Mouse (Mus musculus): ENCODE measurements around the gene Uxs1. TPM values are rescaled to one million over a fixed set of nuclear protein-coding genes. Genes with fewer than 3 reads are reported as not detected.

Uxs1 gene
- polyA plus RNA-seq, 1 experiment from 2014 or later: 18.5 TPM

DNA sequence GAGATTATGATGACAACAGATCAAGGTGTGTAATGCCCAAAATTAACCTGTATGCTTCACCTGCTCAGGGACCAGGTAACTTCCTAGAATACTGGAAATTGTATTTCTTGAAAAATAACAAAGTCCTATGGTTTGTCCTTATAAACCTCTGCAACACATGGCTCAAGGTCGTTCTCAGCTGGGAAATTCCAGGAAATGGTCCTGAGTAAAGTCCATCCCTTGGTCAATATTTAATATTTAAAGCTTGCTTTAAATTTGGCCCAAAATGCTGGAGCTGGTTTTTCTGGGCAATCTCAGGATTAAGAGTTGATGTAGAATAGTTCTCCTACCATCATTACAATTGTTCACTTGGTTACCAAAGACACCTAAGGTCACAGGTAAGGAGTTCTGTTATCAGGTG lies 30.1 kb upstream of the Uxs1 start:
- WGBS: 71% methylated on average over 1 of the region's 1 CpGs
- Histone ChIP-seq H3K4me2 (replicated peaks; ENCODE audit: low read depth, low read length) (no peak overlapping the region), H3K27ac (ENCODE audit: low read length) (no peak overlapping the region), H3K9me3 (ENCODE audit: low read length) (no peaks in the 10 kb centered on the region), H3K27me3 (replicated peaks; ENCODE audit: insufficient read depth, low read length) (no peaks in the 10 kb centered on the region), H3K9ac (replicated peaks; ENCODE audit: low read depth) (no peak overlapping the region), H3K4me1 (ENCODE audit: insufficient read depth, low read depth, low read length) (no peaks in the 10 kb centered on the region), H3K36me3 (ENCODE audit: insufficient read depth, low read length) (no peaks in the 10 kb centered on the region), H3K4me3 (ENCODE audit: low read depth, low read length) (no peak overlapping the region)
- no peak for ATAC-seq
- no peak for DNase-seq (ENCODE audit: low spot score)
- TF ChIP-seq EP300 (IDR thresholded peaks at IDR 0.05): no peak
- no peak for TF ChIP-seq CTCF (IDR thresholded peaks at IDR 0.05)

DNA sequence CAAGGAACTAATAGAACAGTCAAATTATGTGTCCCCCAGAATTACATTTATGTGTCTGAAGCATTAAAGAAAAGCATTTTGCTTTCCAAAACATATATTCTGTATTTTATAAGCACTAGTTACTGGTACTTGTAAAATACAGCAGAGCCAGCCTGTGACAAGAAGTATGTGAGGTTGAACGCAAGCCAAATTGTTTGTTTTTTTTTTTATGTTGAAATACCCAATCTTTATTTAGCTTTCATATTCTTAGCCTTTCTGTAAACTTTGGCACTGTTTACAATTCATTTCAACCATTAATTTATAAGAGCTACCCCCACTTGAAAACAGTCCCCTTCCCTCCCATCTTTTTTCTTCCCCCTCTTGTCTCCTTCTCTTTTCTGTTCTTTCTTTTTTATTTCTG lies 28.0 kb upstream of the Uxs1 start:
- TF ChIP-seq CTCF (IDR thresholded peaks at IDR 0.05): no peak
- TF ChIP-seq EP300 (IDR thresholded peaks at IDR 0.05): no peak
- DNase-seq (ENCODE audit: low spot score): peak; percentile 57

DNA sequence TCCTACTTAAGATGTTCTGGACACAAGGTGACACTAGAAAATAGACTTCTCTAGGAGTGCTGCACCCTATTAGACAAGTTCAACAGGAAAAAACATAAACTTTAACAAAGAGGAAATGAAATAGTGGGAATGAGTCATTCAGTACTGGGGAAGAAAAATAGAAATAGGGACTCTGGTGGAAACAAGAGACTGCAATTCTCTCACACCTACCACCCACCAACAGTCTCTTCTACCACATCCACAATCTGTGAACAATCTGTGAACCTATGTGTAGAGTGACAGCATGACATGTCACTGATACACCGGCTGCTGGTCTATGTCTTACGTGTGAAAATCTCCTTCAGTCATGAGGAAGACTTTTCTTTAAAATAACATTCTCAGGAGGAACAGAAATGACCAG lies 15.8 kb upstream of the Uxs1 start:
- Histone ChIP-seq H3K4me2 (replicated peaks; ENCODE audit: low read depth, low read length) (no peak overlapping the region), H3K9ac (replicated peaks; ENCODE audit: low read depth) (no peak overlapping the region), H3K27me3 (replicated peaks; ENCODE audit: insufficient read depth, low read length) (no peaks in the 10 kb centered on the region), H3K4me1 (ENCODE audit: insufficient read depth, low read depth, low read length) (no peaks in the 10 kb centered on the region), H3K4me3 (ENCODE audit: low read depth, low read length) (no peak overlapping the region), H3K36me3 (ENCODE audit: insufficient read depth, low read length) (no peaks in the 10 kb centered on the region), H3K27ac (ENCODE audit: low read length) (no peak overlapping the region), H3K9me3 (ENCODE audit: low read length) (no peaks in the 10 kb centered on the region)
- TF ChIP-seq CTCF (IDR thresholded peaks at IDR 0.05) (no peak), EP300 (IDR thresholded peaks at IDR 0.05) (no peak)
- ATAC-seq (no peak), DNase-seq (ENCODE audit: low spot score) (no peak)
- 81% methylated on average over 2 of the region's 2 CpGs for WGBS

More for the DNA sequence above, 28.0 kb upstream of the Uxs1 start:
- 19% methylated on average over 1 of the region's 1 CpGs for WGBS
- no peak overlapping the region for H3K27ac ChIP-seq (ENCODE audit: low read length)
- H3K36me3 ChIP-seq (ENCODE audit: insufficient read depth, low read length): no peaks in the 10 kb centered on the region
- no peak overlapping the region for H3K4me2 ChIP-seq (replicated peaks; ENCODE audit: low read depth, low read length)
- H3K4me1 ChIP-seq (ENCODE audit: insufficient read depth, low read depth, low read length): no peaks in the 10 kb centered on the region
- H3K4me3 ChIP-seq (ENCODE audit: low read depth, low read length): no peak overlapping the region
- no peaks in the 10 kb centered on the region for H3K9me3 ChIP-seq (ENCODE audit: low read length)
- H3K27me3 ChIP-seq (replicated peaks; ENCODE audit: insufficient read depth, low read length): no peaks in the 10 kb centered on the region
- H3K9ac ChIP-seq (replicated peaks; ENCODE audit: low read depth): no peak overlapping the region
- ATAC-seq: no peak

DNA sequence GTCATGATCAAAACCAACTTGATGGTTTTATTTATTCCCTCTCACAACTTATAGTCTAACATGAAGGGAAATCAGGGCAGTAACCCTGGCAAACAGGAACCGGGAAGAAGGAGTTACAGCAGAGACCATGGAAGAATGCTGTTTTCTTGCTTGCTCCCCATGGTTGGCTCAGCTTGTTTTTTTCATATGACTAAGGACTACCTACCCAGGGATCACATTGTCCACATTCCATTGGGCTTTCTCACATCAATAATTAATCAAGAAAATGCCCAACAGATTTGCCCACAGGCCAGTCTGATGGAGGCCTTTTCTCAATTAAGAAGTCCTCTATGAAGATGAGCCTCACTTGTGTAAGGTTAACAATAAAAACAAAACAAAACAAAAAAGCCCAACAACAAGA lies 9.6 kb upstream of the Uxs1 start:
- no peaks in the 10 kb centered on the region for H3K27me3 ChIP-seq (replicated peaks; ENCODE audit: insufficient read depth, low read length)
- no peak overlapping the region for H3K9ac ChIP-seq (replicated peaks; ENCODE audit: low read depth)
- TF ChIP-seq EP300 (IDR thresholded peaks at IDR 0.05) (no peak), CTCF (IDR thresholded peaks at IDR 0.05) (no peak)
- no peaks in the 10 kb centered on the region for H3K36me3 ChIP-seq (ENCODE audit: insufficient read depth, low read length)
- 85% methylated on average over 1 of the region's 1 CpGs for WGBS
- H3K27ac ChIP-seq (ENCODE audit: low read length): no peak overlapping the region
- H3K4me3 ChIP-seq (ENCODE audit: low read depth, low read length): no peak overlapping the region
- no peaks in the 10 kb centered on the region for H3K9me3 ChIP-seq (ENCODE audit: low read length)
- no peak for DNase-seq (ENCODE audit: low spot score)
- no peaks in the 10 kb centered on the region for H3K4me1 ChIP-seq (ENCODE audit: insufficient read depth, low read depth, low read length)
- ATAC-seq: no peak
- no peak overlapping the region for H3K4me2 ChIP-seq (replicated peaks; ENCODE audit: low read depth, low read length)

DNA sequence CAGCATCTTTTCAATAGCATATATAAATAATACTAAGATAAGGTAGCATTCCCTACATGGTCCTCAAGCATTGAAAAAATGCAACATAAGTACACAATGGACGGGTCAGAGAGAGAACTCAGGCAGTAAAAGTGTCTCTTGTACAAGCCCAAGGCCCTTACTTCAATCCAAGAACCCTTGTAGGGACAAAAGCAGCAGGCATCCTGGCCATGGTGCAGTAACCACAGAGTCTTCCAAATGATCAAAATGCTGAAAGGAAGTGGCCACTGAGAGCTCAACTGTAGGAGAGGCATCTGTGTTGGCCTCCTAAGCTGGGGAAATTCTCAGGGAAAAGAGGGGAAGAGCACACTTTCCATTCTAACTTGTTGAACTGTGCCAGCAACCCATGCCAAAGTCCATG lies 2.5 kb upstream of the Uxs1 start:
- H3K9ac ChIP-seq (replicated peaks; ENCODE audit: low read depth): no peak overlapping the region
- TF ChIP-seq CTCF (IDR thresholded peaks at IDR 0.05): no peak
- TF ChIP-seq EP300 (IDR thresholded peaks at IDR 0.05): no peak
- no peaks in the 10 kb centered on the region for H3K9me3 ChIP-seq (ENCODE audit: low read length)
- H3K4me1 ChIP-seq (ENCODE audit: insufficient read depth, low read depth, low read length): no peaks in the 10 kb centered on the region; the same call in 1 of the 2 replicates
- DNase-seq (ENCODE audit: low spot score) (no peak), ATAC-seq (no peak)
- H3K4me2 ChIP-seq (replicated peaks; ENCODE audit: low read depth, low read length): no peak overlapping the region
- no peaks in the 10 kb centered on the region for H3K27me3 ChIP-seq (replicated peaks; ENCODE audit: insufficient read depth, low read length)
- H3K36me3 ChIP-seq (ENCODE audit: insufficient read depth, low read length): no peaks in the 10 kb centered on the region
- H3K27ac ChIP-seq (ENCODE audit: low read length): no peak overlapping the region
- 45% methylated on average over 1 of the region's 1 CpGs for WGBS
- no peak overlapping the region for H3K4me3 ChIP-seq (ENCODE audit: low read depth, low read length)

DNA sequence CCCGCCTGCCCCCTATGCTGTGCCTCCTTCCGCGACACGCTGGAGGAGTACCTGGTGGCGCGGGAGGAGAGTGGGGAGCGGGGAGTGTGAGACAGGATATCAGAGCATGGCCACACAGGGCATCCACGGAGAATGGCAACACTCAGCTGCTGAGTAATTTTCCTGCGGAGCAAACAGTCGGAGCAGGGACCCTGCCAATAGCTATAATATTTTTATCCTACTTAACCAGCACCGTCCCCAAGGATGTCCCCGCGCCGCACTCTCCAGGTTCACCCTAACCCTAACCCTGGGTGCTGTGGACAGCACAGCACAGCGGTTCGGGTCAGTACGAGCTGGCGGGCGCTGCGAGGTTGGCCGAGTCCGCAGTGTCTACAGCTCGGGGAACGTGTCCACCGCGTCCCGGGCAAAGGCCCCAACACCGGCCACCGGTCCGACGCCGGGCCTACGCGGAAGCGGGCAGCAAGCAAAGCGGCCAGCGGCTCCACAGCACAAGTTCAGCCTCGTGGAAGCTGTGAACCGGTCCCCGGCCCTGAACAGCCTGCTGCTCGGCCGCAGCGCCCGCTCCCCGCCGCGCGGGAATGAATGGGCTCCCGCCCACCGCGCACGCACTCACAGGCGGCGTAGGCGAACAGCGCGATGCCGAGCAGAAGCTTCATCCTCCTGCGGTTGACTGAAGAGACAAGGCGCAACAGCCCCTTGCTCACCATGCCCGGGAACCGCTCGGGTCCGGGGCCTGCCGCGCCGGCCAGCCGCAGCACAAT lies 418 bp downstream of the Uxs1 start:
- H3K4me2 ChIP-seq (replicated peaks; ENCODE audit: low read depth, low read length): peak overlapping the region; percentile 93
- H3K4me3 ChIP-seq (ENCODE audit: low read depth, low read length): peak overlapping the region; percentile 86
- under 1% methylated on average over 62 of the region's 68 CpGs for WGBS
- ATAC-seq (peak; percentile 57), DNase-seq (ENCODE audit: low spot score) (peak; percentile 42)
- H3K27ac ChIP-seq (ENCODE audit: low read length): peak overlapping the region; percentile 83
- no peaks in the 10 kb centered on the region for H3K9me3 ChIP-seq (ENCODE audit: low read length)
- H3K36me3 ChIP-seq (ENCODE audit: insufficient read depth, low read length): no peaks in the 10 kb centered on the region
- no peaks in the 10 kb centered on the region; the same call in 1 of the 2 replicates for H3K4me1 ChIP-seq (ENCODE audit: insufficient read depth, low read depth, low read length)
- peak overlapping the region; percentile 76 for H3K9ac ChIP-seq (replicated peaks; ENCODE audit: low read depth)
- H3K27me3 ChIP-seq (replicated peaks; ENCODE audit: insufficient read depth, low read length): no peaks in the 10 kb centered on the region
- no peak for TF ChIP-seq EP300 (IDR thresholded peaks at IDR 0.05)
- no peak for TF ChIP-seq CTCF (IDR thresholded peaks at IDR 0.05)
